Mouse (Mus musculus): ENCODE measurements around the gene Pdlim4.

DNA sequence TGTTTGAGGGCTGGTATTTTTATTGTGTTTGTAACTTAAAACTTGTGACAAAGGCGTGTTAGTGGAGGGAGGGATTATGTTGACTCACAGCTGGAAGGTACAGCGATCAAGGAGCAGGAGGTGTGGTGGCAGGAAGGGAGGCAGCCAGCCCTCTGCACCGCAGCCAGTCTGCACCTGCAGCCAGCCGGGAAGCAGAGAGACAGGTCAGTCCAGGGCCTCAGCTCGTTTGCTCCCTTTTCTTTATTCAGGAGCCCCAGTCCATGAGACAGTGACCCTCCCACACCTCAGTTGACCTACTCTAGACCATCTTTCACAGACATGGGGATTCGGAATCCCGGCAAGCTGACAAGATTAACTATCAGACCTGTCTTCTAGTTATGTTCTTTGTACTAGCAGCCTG is 11.6 kb upstream of the Pdlim4 start:
- TF ChIP-seq CTCF (IDR thresholded peaks at IDR 0.05; ENCODE audit: low read depth, low read length) = no peak
- TF ChIP-seq POLR2A (IDR thresholded peaks at IDR 0.05; ENCODE audit: insufficient read depth, low read length) = no peak
- TF ChIP-seq EP300 (IDR thresholded peaks at IDR 0.05; ENCODE audit: insufficient read depth, low read depth, low read length) = no peak

Measured in ES-Bruce4 (cell line).